Mouse (Mus musculus) cerebellum, postnatal 25 days (tissue): ENCODE measurements around the gene Gm43552.

Experiments
- DNase-seq, 2 experiments: peaks; one replicate each; pipeline ENCODE4 v3.0.0; 2021; ENCODE audit warnings: mixed read lengths in 2 of 2

Gm43552 gene

GRCm38 (mm10) chr5:65435806-65436561 is 56.6 kb downstream of the Gm43552 start, which contains the start of gene Ugdh:
Ugdh (minus strand) TSS chr5:65435949.
- peak; percentile 94 to 97 for DNase-seq

GRCm38 (mm10) chr5:65435363-65435805 is 57.2 kb downstream of the Gm43552 start:
- no peak for DNase-seq

GRCm38 (mm10) chr5:65434471-65435362 is 57.9 kb downstream of the Gm43552 start:
- DNase-seq, result no peak

- no peak for DNase-seq
Observed at GRCm38 (mm10) chr5:65429441-65429840, 63.2 kb downstream of the Gm43552 start.

- no peak for DNase-seq
Observed at GRCm38 (mm10) chr5:65428321-65428720, 64.3 kb downstream of the Gm43552 start.

GRCm38 (mm10) chr5:65425251-65425650 is 67.4 kb downstream of the Gm43552 start:
- DNase-seq, result no peak

- DNase-seq, result no peak
Observed at GRCm38 (mm10) chr5:65424215-65424614, 68.4 kb downstream of the Gm43552 start.

- DNase-seq, result no peak
Observed at GRCm38 (mm10) chr5:65422803-65423202, 69.8 kb downstream of the Gm43552 start.

GRCm38 (mm10) chr5:65420822-65421221 is 71.8 kb downstream of the Gm43552 start:
- DNase-seq, result no peak

GRCm38 (mm10) chr5:65419136-65419535 is 73.5 kb downstream of the Gm43552 start:
- no peak for DNase-seq

GRCm38 (mm10) chr5:65415653-65416458 is 76.8 kb downstream of the Gm43552 start:
- DNase-seq, result peak in 1 of 2 experiments; percentile 31

- no peak for DNase-seq
Observed at GRCm38 (mm10) chr5:65407989-65408388, 84.6 kb downstream of the Gm43552 start.

GRCm38 (mm10) chr5:65401251-65401994 is 91.2 kb downstream of the Gm43552 start:
- peak; percentile 84 to 89 for DNase-seq

GRCm38 (mm10) chr5:65394425-65394824 is 98.2 kb downstream of the Gm43552 start:
- DNase-seq, result no peak

- DNase-seq, result no peak
Observed at GRCm38 (mm10) chr5:65391753-65392152, 100.9 kb downstream of the Gm43552 start.

- DNase-seq, result peak; percentile 99
Observed at GRCm38 (mm10) chr5:65390648-65391644, 101.7 kb downstream of the Gm43552 start, which contains the start of the genes Rpl9 and Lias. Rpl9 (minus strand) TSS chr5:65391444. Lias (plus strand) TSS chr5:65391497.

- no peak for DNase-seq
Observed at GRCm38 (mm10) chr5:65387008-65387867, 105.4 kb downstream of the Gm43552 start.

GRCm38 (mm10) chr5:65385704-65386103 is 106.9 kb downstream of the Gm43552 start:
- no peak for DNase-seq
